Mouse (Mus musculus) adrenal gland, postnatal 25 days (tissue): Measurements from ENCODE around the gene Spata20. TPM values are rescaled to one million over a fixed set of nuclear protein-coding genes. Genes with fewer than 3 reads are reported as not detected.

Experiments used
- DNase-seq: peaks from one replicate; pipeline ENCODE4 v3.0.0; 2021; ENCODE audit warnings: mixed read lengths
- long read RNA-seq: library from polyadenylated mRNA; stranded (forward); transcript quantifications from one replicate; pipeline ENCODE4 v2.0.0, GENCODE M21; 2021
- total RNA-seq: library from RNA; stranded (reverse); gene quantifications from 2 replicates; pipeline ENCODE4 v1.2.3, GENCODE M21; 2021

Spata20 gene
- total RNA-seq: not detected in 2 replicates
- long read RNA-seq: 0 reads

DNA sequence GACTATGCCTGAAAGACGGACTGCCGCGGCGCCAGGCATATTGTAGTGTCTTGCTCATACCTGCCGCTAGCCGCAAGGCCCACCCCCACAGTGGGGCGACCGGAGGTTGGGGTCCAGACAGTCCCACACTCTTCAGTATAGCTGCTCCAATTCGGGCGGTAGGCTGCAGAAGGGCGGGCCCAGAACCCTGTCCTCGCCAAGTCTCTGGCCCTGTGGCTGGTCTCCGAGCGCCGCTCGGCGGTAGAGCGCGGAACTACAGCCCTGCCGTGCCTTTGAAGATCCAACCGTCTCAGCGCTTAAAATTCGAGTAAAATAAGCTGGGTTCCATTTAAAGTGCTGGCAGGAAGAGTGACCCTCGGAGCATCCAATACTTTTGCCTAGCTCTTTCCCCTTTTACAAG, at the start of gene Spata20:
Gene Spata20, minus strand, starts transcription at position 179 of the 400 bp plus-strand sequence.
- peak; percentile 86 for DNase-seq

DNA sequence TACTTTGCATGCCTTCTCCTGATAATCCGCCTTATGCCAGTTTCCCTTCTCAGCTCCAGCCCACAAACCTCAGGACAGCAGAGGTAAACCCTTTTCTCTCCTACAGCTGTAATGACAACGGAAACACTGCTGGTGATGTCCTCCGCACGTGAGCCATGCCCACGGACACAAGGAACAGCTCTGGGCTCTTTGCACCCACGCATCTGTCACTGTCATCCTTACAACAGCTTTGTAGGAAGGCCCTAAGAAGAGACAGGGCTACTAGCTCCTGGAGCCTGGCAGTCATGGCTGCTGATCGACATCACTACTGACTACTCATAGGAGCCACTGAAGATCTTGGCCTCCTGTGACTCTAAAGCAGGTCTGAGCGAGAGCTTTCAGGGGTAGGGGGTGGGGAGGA, 47.2 kb upstream of the Spata20 start:
- DNase-seq: no peak

- no peak for DNase-seq
These were observed 42.9 kb upstream of the Spata20 start for GRCm38 (mm10) chr11:94528879-94529278.

DNA sequence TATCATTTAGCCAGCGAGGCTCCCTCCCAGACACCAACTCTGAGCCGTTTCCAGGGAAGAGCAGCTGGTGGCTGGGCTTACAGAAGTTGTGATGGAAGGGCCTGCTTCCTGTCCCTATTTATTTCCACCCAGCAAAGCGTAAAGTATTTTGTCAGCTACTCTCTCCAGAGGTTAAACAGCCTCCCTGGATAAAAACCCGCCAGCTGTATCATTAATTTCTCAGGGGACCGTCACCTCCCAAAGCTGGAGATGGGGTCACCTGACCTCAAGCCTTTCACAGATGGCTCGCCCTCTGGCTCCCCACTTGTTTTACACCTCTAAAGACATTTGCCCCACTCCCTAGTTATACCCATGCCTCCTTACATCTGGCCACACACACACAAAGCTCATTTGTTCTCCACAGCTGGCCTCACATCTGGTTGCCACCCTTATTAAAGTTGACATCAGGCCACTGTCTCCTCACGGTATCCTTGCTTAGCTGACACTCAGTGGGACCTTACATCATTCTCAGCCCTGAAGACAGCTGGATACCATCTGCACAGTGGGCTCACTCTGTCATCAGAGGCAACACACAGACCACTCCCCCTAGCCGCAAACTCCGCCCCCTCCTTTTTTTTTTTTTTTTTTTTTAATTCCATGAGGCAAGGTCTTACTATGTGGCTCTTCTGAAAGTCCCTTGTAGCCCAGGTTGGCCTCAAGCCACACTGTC, 40.3 kb upstream of the Spata20 start:
- no peak for DNase-seq

GRCm38 (mm10) chr11:94521219-94521843, 35.4 kb upstream of the Spata20 start, which contains the start of gene Mycbpap:
Gene Mycbpap, minus strand, starts transcription at chr11:94521742.
- DNase-seq: peak; percentile 52

- no peak for DNase-seq
These were observed 27.5 kb upstream of the Spata20 start for GRCm38 (mm10) chr11:94513452-94513851.

DNA sequence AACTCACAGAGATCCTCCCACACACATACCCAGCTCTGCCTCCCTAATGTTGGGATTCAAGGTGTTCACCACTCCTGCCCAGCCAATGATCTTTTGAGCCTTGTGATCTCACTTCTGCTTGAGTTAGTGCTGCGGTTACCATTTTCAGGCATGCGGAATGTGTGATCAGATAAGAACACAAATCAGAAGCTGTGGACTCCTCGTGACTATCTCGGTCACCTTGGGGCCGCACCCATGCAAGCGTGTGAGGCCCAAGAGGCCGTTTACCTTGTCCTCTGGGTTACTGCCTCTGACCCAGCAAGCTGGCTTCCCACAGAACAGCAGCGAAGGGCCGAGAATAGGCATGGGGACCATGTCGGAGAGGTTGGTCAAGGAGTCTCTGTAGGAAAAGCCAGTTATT, 23.0 kb upstream of the Spata20 start:
- DNase-seq: no peak

DNA sequence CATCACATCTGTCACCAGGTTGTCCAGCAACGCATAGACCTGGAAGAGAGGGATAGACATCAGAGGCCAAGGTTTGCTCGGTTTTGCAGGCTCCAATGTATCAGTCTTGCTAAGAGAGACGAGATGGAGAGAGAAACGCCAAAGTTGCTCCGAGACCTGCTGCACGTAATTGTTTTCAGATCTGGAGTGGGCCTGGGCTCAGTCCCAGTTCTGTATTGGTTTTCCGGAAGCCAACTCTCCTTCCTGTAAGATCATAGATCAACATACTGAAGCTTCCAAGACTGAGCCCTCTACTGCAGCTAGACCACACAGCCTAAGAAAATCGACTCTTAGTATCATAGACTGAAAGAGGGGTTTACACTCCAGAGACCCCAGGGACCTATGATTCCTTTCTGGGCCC, 15.5 kb upstream of the Spata20 start:
- no peak for DNase-seq

GRCm38 (mm10) chr11:94500362-94500761, 14.4 kb upstream of the Spata20 start:
- DNase-seq: no peak

DNA sequence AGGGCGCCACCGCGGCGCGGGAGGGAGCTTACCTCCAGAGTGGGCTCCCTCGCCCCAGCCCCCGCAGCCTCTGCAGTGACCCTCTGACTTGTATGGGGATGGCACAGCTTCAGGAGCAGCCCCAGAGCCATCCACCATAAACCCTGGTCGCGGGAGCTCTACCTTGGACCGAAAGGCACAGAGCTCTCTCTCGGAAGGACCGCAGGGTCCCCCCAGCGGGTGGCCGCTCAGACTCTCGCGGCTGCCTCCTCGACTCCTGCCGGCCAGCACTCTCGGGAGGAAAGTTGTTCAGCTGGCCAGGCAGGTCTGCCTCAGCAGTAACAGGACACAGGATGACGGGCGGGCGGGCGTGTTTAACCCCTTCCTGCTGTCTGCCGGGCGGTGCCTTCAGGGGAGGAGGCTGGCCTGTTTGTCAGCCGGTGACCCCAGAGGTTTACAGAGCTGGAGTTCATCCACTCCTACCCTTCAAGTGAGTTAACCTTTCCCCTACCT, 13.7 kb upstream of the Spata20 start, which contains the start of gene Epn3:
Gene Epn3, minus strand, starts transcription at position 314 of the 492 bp plus-strand sequence.
- DNase-seq: no peak

DNA sequence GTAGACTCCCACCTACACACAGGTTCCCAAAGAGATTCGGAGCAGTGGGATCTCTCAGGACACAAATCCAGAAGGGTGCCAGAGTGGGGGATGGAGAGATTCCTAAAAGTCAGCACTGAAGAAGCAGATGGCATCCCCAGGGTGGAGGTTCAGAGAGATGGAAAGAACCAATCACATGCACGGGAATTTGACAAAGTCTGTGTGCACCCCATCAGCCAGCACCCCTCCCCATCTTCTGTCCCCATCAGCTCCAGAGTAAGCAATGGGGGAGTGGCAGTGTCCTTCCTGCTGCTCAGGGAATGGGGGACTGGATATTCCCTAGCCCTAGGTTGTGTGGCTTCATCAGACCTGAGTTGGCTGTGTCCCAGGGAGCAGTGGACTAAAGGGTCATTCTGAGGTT, 13.1 kb upstream of the Spata20 start:
- DNase-seq: no peak

DNA sequence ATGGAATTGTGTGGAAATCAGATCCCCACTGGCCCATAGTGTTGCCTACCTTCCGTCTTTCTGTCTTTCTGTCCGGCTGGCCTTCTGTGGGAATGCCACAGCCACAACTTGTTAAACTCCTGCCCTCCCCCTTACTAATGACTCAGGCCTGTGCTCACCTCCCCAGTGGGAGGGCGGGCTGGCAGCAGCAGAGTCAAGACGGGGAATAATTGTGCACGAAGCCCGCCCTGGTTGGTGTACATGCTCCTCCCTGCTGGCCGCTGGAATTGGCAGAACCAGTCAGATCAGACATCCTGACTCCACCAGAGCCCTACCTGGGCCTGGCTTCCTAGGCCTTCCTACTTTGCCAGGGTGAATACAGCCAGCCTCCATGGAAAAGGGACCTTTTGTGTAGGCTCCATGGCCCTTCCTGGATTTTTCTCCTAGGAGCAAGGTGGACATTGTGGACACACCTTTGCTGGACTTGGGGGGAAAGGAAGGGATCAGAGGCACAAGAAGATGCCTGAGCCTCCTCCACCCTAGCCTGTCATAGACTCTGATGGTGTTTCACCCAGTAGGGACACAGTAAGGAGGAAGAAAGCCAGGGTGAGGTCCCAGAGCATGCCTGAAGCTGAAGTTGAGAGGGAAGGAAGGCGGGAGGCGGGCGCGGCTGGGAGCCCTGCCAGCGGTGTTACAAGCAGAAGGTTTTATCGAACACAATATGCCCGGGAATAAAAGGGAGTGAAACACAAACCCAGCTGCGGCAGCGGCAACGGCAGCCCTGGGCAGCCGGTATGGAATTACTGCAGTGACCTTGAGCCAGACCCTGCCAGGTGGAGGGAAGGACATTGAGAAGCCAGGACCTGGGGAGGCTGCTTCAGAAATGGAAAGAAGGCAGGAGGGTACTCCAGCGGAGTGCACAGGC, 12.4 kb upstream of the Spata20 start:
- DNase-seq: peak; percentile 76

GRCm38 (mm10) chr11:94495415-94495814, 9.4 kb upstream of the Spata20 start:
- DNase-seq: no peak

DNA sequence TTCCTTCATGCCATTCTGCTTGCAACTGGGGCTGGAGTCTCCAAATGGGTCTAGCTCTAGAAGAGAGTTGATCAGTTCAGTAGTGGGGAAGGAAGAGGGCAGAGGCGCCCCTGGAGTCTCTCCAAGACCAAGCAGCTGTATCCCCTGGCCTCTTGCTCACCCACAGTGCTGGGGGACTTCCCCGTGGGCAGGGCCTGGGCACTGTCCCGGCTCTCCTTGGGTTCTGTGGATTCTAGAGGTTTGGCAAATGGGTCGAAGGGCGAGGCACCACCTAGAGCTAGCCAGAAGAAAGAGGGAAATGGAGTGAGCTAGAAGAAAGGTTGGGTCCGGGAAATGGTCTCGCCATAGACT, 5.7 kb upstream of the Spata20 start:
- no peak for DNase-seq

DNA sequence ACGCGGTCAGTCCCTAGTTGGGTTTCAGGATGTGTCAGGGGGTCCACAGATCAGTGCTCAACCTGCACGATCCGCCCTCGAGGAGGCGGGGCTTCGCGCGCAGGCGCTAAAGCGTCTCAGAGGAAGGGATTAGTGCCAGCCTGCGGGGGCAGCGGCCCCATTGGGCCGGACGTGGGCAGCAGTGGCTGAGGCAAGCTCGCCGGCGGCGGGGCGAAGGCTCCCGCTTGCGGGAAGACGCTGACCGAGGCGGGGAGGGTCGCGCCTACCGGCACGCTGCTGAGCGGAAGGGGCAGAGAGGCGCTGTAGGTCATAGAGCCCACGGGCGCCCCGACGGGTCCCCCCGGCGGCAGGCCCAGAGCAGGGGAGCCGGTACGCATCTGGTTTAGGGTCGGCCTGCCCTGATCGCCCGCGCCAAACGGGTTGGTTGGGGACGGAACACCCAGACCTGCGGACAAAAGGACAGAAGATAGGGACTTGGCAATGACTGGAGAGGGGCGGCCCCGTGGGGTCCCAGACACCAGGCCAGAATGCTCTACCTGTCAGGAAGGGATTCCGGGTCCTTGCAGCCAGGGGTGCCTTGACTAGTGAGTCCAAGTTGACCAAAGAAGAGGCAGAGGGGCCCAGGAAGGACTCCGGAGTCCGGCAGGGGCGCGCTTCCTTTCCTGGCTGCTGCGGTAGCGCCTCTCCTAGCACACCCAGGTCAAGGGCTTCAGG, 5.2 kb upstream of the Spata20 start:
- peak; percentile 46 for DNase-seq

- DNase-seq: no peak
These were observed 3.8 kb upstream of the Spata20 start for GRCm38 (mm10) chr11:94489745-94490144.

DNA sequence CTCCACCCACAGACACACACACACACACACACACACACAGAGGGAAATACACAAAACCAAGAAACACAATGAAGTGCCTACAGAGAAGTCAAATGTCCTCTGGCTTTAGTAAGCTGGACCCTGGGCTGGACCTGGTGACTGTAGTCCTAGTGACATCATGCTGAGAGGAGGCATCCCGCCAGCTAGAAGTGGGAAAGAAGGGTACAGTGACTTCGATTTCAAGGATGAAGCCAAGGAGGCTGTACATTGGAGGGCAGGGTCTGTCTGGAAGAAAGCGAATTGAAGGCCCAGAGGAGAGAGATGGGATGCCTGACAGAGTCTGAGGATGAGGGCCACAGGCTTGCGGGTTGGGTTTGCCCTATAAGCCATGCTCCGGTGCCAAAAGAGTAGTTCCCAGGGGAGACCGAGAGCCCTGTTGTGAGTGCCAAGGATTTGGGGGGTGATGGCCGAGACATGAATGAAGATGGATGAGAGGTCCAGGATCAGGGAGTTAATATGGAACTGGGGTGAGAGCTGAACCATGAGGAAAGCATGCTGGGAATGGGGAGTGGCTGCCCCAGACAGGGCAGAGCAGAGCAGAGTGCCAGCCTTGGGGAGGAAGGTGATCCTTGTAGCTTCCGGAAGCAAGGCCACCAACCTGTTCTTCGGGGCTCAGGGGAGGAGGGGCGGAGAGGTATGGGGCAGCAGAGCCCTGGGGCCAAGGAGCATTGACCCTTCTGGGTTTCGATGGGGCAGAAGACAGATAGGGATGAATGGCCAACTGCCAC, 3.0 kb upstream of the Spata20 start:
- no peak for DNase-seq

DNA sequence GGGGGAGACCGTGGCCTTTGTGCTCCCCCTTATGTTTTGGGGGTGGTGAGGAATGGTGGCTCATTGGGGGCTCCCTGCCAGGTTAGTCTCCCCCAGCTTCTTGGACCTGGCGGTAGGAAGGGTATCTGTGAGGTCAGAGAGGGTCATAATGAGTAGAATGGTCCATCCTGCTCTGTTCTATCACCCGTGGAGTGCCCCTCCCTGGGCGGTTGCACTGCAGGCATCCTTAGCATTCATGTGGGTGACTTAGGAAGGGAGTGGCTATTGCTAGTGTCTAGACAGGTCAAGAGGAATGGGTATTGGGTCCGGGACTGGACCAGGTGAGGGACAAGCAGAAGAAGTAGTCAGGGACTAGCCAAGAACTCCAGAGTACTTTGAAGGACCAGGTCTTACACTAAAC, 756 bp downstream of the Spata20 start:
- no peak for DNase-seq

DNA sequence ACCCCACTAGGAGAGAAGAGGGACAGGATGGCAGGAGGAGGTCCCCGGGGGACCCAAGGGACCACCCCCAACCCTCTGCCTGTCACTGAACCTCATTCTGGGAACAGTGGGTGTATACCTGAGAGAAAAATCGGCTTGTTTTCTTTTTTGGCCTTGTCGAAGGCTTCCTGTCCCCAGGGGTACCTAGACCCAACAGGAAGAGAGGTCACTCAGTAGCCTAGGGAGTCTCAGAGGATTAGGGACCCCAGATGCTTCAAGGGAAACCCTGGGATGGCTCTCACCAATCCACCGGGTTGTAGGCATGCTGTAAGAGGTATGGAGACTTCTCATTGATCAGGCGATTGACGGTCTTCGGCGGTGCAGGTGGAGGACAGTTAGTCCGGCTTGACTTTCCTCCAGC, 1.3 kb downstream of the Spata20 start:
- DNase-seq: no peak

- DNase-seq: no peak
These were observed 2.1 kb downstream of the Spata20 start for GRCm38 (mm10) chr11:94483921-94484320.

DNA sequence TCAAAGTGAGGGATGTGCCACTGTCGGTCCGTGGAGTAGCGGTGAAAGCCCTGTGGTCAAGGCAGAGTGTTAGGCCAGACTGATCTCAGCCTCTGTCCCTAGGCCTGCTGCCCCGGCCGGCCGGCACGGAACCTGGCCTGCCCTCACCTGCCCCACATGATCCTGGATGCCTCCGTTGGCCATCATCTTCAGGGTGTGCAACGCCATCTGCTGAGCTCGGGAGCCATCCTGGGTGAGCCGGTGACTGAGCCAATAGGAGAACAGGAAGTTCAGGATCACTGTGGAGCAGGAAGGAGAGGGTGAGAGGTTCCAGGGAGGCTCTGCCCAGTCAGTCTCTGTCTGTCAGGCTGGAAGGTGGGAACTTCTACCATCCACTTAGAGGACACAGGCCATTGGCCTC, 2.5 kb downstream of the Spata20 start:
- no peak for DNase-seq
